Mouse (Mus musculus) limb, embryonic 15.5 days (tissue): ENCODE results near the gene 1700025C18Rik. TPM values are rescaled to one million over a fixed set of nuclear protein-coding genes. Genes with fewer than 3 reads are reported as not detected.

Experiments used
- ATAC-seq: fragments of 200-750 bp; cut with Nextera tagmentation; 2 replicates; pipeline ENCODE4 v1.8.0; 2017; ENCODE audit warnings: low read depth, moderate TSS enrichment; ENCODE audit not compliant: insufficient number of reproducible peaks, low FRiP score, low TSS enrichment
- H3K27ac ChIP-seq: fragments of 300-500 bp; sonication (generic); 2 replicates; pipeline ENCODE4 v1.5.1; 2015; ENCODE audit warnings: moderate library complexity, mild to moderate bottlenecking, inconsistent platforms
- H3K27me3 ChIP-seq: fragments of 300-500 bp; sonication (generic); 2 replicates; pipeline ENCODE4 v1.6.1; 2015; ENCODE audit warnings: inconsistent platforms
- H3K36me3 ChIP-seq: fragments of 300-500 bp; sonication (generic); 2 replicates; pipeline ENCODE4 v1.6.1; 2015; ENCODE audit warnings: inconsistent platforms
- H3K4me1 ChIP-seq: fragments of 300-500 bp; sonication (generic); 2 replicates; pipeline ENCODE4 v1.6.1; 2015; ENCODE audit warnings: inconsistent platforms
- H3K4me2 ChIP-seq: fragments of 300-500 bp; sonication (generic); 2 replicates; pipeline ENCODE4 v1.6.1; 2015; ENCODE audit warnings: mild to moderate bottlenecking, inconsistent platforms
- H3K4me3 ChIP-seq: fragments of 300-500 bp; sonication (generic); 2 replicates; pipeline ENCODE4 v1.5.1; 2015; ENCODE audit warnings: mild to moderate bottlenecking, inconsistent platforms
- H3K9ac ChIP-seq: fragments of 300-500 bp; sonication (generic); 2 replicates; pipeline ENCODE4 v1.6.1; 2015; ENCODE audit warnings: inconsistent platforms
- H3K9me3 ChIP-seq: fragments of 300-500 bp; sonication (generic); 2 replicates; pipeline ENCODE4 v1.6.1; 2016; ENCODE audit warnings: inconsistent platforms
- WGBS: fragments of 180-500 bp; shearing (Covaris S2); methylation state at CpG from one replicate; pipeline ENCODE4 v1.1.7; 2015; 5-methylcytosine and 5-hydroxymethylcytosine counted together
- polyA plus RNA-seq: library from polyadenylated mRNA; unstranded; fragments of >200 nt; fragmentation: Nextera tagmentation; extraction: Ambion mirVana; gene quantifications from 2 replicates; pipeline ENCODE4 v1.2.1, GENCODE M21; 2015

The 1700025C18Rik gene
- polyA plus RNA-seq, 1 experiment from 2014 or later, result not detected

GRCm38 (mm10) chr2:165054888-165055852, 35.4 kb downstream of the 1700025C18Rik start, which contains the start of gene Cd40:
TSS of gene Cd40 (plus strand) at chr2:165055627.
- Histone ChIP-seq H3K27ac (0 out of 2 replicates have a peak within 1 kb of the TSS, but pooled peaks have one; percentile 22), H3K4me1 (peaks cover 11% of the 10 kb centered on the region), H3K4me2 (peak within 1 kb of the TSS; percentile 45), H3K27me3 (0 out of 2 replicates have a peak, but pooled peaks cover 6% of the 10 kb centered on the region), H3K36me3 (no peaks in the 10 kb centered on the region), H3K4me3 (peak within 1 kb of the TSS; percentile 30), H3K9ac (no peak within 1 kb of the TSS), H3K9me3 (no peaks in the 10 kb centered on the region)
- 16% methylated on average over 25 of the region's 25 CpGs for WGBS
- ATAC-seq, result no peak

- Histone ChIP-seq H3K4me2 (no peak overlapping the region), H3K4me1 (peaks cover 11% of the 10 kb centered on the region), H3K9ac (no peak overlapping the region), H3K36me3 (no peaks in the 10 kb centered on the region), H3K9me3 (no peaks in the 10 kb centered on the region), H3K4me3 (no peak overlapping the region), H3K27me3 (0 out of 2 replicates have a peak, but pooled peaks cover 3% of the 10 kb centered on the region), H3K27ac (no peak overlapping the region)
- no peak for ATAC-seq
- 45% methylated on average over 11 of the region's 11 CpGs for WGBS
These were observed 39.0 kb downstream of the 1700025C18Rik start for GRCm38 (mm10) chr2:165051566-165051965.

- H3K9ac ChIP-seq, result no peak overlapping the region
- ATAC-seq, result no peak
- H3K27me3 ChIP-seq, result no peaks in the 10 kb centered on the region
- H3K27ac ChIP-seq, result no peak overlapping the region
- 80% methylated on average over 18 of the region's 18 CpGs for WGBS
- no peak overlapping the region for H3K4me3 ChIP-seq
- no peak overlapping the region for H3K4me2 ChIP-seq
- H3K9me3 ChIP-seq, result no peaks in the 10 kb centered on the region
- peaks cover 9% of the 10 kb centered on the region for H3K4me1 ChIP-seq
- H3K36me3 ChIP-seq, result no peaks in the 10 kb centered on the region
These were observed 39.6 kb downstream of the 1700025C18Rik start for GRCm38 (mm10) chr2:165050826-165051548.

- Histone ChIP-seq H3K9me3 (no peaks in the 10 kb centered on the region), H3K36me3 (no peaks in the 10 kb centered on the region), H3K4me1 (no peaks in the 10 kb centered on the region), H3K9ac (no peak overlapping the region), H3K4me3 (no peak overlapping the region), H3K4me2 (no peak overlapping the region), H3K27me3 (0 out of 2 replicates have a peak, but pooled peaks cover 4% of the 10 kb centered on the region), H3K27ac (no peak overlapping the region)
- ATAC-seq, result no peak
- 65% methylated on average over 5 of the region's 5 CpGs for WGBS
These were observed 41.5 kb downstream of the 1700025C18Rik start for GRCm38 (mm10) chr2:165049044-165049443.

- Histone ChIP-seq H3K36me3 (no peaks in the 10 kb centered on the region), H3K4me2 (no peak overlapping the region), H3K27ac (no peak overlapping the region), H3K27me3 (0 out of 2 replicates have a peak, but pooled peaks cover 9% of the 10 kb centered on the region), H3K4me3 (no peak overlapping the region), H3K4me1 (no peaks in the 10 kb centered on the region), H3K9ac (no peak overlapping the region), H3K9me3 (no peaks in the 10 kb centered on the region)
- WGBS, result 55% methylated on average over 2 of the region's 2 CpGs
- ATAC-seq, result no peak
These were observed 46.8 kb downstream of the 1700025C18Rik start for GRCm38 (mm10) chr2:165043729-165044128.

- no peak for ATAC-seq
These were observed 47.4 kb downstream of the 1700025C18Rik start for GRCm38 (mm10) chr2:165043090-165043636.

GRCm38 (mm10) chr2:165042126-165042525, 48.4 kb downstream of the 1700025C18Rik start:
- H3K36me3 ChIP-seq, result no peaks in the 10 kb centered on the region
- H3K9ac ChIP-seq, result no peak overlapping the region
- no peak overlapping the region for H3K27ac ChIP-seq
- H3K4me3 ChIP-seq, result no peak overlapping the region
- no peaks in the 10 kb centered on the region for H3K9me3 ChIP-seq
- no peaks in the 10 kb centered on the region for H3K4me1 ChIP-seq
- 67% methylated on average over 5 of the region's 5 CpGs for WGBS
- no peak for ATAC-seq
- H3K4me2 ChIP-seq, result no peak overlapping the region
- 0 out of 2 replicates have a peak, but pooled peaks cover 9% of the 10 kb centered on the region for H3K27me3 ChIP-seq

More at GRCm38 (mm10) chr2:165043090-165043636, 47.4 kb downstream of the 1700025C18Rik start:
- H3K27ac ChIP-seq, result no peak overlapping the region
- no peaks in the 10 kb centered on the region for H3K4me1 ChIP-seq
- no peaks in the 10 kb centered on the region for H3K9me3 ChIP-seq
- no peaks in the 10 kb centered on the region for H3K36me3 ChIP-seq
- H3K27me3 ChIP-seq, result 0 out of 2 replicates have a peak, but pooled peaks cover 9% of the 10 kb centered on the region
- no peak overlapping the region for H3K4me3 ChIP-seq
- WGBS, result 5% methylated on average over 17 of the region's 17 CpGs
- H3K9ac ChIP-seq, result no peak overlapping the region
- no peak overlapping the region for H3K4me2 ChIP-seq

GRCm38 (mm10) chr2:165037415-165037814, 53.1 kb downstream of the 1700025C18Rik start:
- Histone ChIP-seq H3K4me3 (no peak overlapping the region), H3K36me3 (no peaks in the 10 kb centered on the region), H3K9ac (no peak overlapping the region), H3K27me3 (no peaks in the 10 kb centered on the region), H3K27ac (no peak overlapping the region), H3K4me1 (peaks cover 19% of the 10 kb centered on the region), H3K4me2 (no peak overlapping the region), H3K9me3 (no peaks in the 10 kb centered on the region)
- ATAC-seq, result no peak
- 67% methylated on average over 4 of the region's 4 CpGs for WGBS

- no peaks in the 10 kb centered on the region for H3K36me3 ChIP-seq
- H3K9me3 ChIP-seq, result no peaks in the 10 kb centered on the region
- H3K4me2 ChIP-seq, result peak overlapping the region; percentile 83
- peaks cover 20% of the 10 kb centered on the region for H3K4me1 ChIP-seq
- H3K4me3 ChIP-seq, result peak overlapping the region; percentile 95
- peak overlapping the region; percentile 64 for H3K27ac ChIP-seq
- H3K9ac ChIP-seq, result peak overlapping the region; percentile 18; the same call in 1 of the 2 replicates
- ATAC-seq, result no peak
- WGBS, result 31% methylated on average over 5 of the region's 5 CpGs
- H3K27me3 ChIP-seq, result no peaks in the 10 kb centered on the region
These were observed 55.5 kb downstream of the 1700025C18Rik start for GRCm38 (mm10) chr2:165035058-165035431.

- Histone ChIP-seq H3K27ac (peak within 1 kb of the TSS; percentile 85), H3K27me3 (no peaks in the 10 kb centered on the region), H3K4me1 (peaks cover 20% of the 10 kb centered on the region), H3K36me3 (no peaks in the 10 kb centered on the region), H3K4me2 (peak within 1 kb of the TSS; percentile 83), H3K4me3 (peak within 1 kb of the TSS; percentile 95), H3K9me3 (no peaks in the 10 kb centered on the region), H3K9ac (peak within 1 kb of the TSS; percentile 98)
- under 1% methylated on average over 107 of the region's 111 CpGs for WGBS
- peak; percentile 94 for ATAC-seq
These were observed 56.2 kb downstream of the 1700025C18Rik start, which contains the start of gene Ncoa5 for GRCm38 (mm10) chr2:165034131-165035057. TSS of gene Ncoa5 (minus strand) at chr2:165034867.
